Mouse (Mus musculus) G1E (cell line): ENCODE measurements around the gene Apoc2.

Experiments used
- CTCF ChIP-seq: IDR thresholded peaks from 2 replicates; pipeline ENCODE4 v1.5.1; 2012; ENCODE audit warnings: low read depth, low read length, inconsistent platforms, mixed read lengths
- GATA1 ChIP-seq: IDR thresholded peaks from 2 replicates; pipeline ENCODE4 v1.6.1; 2012; ENCODE audit warnings: borderline replicate concordance, low read length, inconsistent platforms, mixed read lengths
- TAL1 ChIP-seq: conservative IDR thresholded peaks from 2 replicates; pipeline ENCODE4 v1.6.1; 2012; ENCODE audit warnings: low read depth, low read length, inconsistent platforms, mixed read lengths

DNA sequence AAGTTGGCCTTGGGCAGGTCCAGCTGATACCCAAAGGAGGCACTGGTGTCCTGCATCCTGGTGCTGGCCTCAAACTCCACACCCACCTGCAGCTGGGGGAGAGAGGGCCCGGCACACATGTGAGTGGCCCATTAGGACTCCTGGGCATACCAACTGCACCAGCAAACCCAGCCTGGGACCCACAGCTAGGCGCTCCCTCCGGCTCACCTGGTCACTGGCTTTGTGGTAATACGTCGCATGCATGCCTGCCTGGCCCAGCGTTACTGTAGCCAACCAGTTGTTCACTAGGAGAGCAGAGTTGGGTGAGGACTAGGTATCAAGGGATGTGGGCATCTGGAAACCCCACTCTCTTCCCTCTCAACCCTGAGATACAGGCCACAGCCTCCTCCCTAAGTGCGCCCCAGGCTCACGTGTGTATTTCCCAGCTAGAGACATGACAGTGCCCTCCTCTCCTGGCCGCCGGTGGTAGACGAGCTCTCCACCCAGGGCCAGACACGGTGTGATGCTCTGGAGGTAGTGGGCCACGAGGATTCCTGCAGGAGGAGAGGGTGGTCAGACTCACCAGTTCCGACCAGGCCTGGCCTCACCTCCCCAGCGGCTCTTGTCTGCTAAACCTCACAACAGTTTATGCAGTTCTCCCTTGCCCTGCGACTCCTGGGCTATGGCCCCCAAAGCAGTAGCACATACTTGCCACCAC is 25.3 kb upstream of the Apoc2 start:
- TF ChIP-seq CTCF (no peak), GATA1 (no peak), TAL1 (no peak)
